In genomic region chr8:41717002-41717401, GRCm38 (mm10) we compare ENCODE assay signal across 17 mouse cellular contexts.
"Had no signal": no experiment of that assay in that cellular context is flagged by ENCODE, and none has a peak within 500 bp of the region (broad histone marks: within the 10 kb centered on the region; RNA-seq: fewer than 3 reads in every experiment).

No protein-coding gene starts in this region.

- H3K27me3 ChIP-seq: lung, embryonic 15.5 days; megakaryocyte, embryonic 14.5 days; midbrain, embryonic 12.5 days; midbrain, embryonic 15.5 days; neural tube, embryonic 12.5 days; stomach, embryonic 15.5 days had no signal

- H3K9me3 ChIP-seq: lung, embryonic 15.5 days; midbrain, embryonic 12.5 days; midbrain, embryonic 15.5 days; neural tube, embryonic 12.5 days; stomach, embryonic 15.5 days had no signal

- H3K9ac ChIP-seq: liver, postnatal 0 days; lung, embryonic 15.5 days; midbrain, embryonic 12.5 days; midbrain, embryonic 15.5 days; neural tube, embryonic 12.5 days; stomach, embryonic 15.5 days had no signal

- H3K4me3 ChIP-seq: lung, embryonic 15.5 days; megakaryocyte, embryonic 14.5 days; midbrain, embryonic 12.5 days; midbrain, embryonic 15.5 days; neural tube, embryonic 12.5 days; stomach, embryonic 15.5 days had no signal

- H3K4me2 ChIP-seq: lung, embryonic 15.5 days; midbrain, embryonic 12.5 days; midbrain, embryonic 15.5 days; neural tube, embryonic 12.5 days; stomach, embryonic 15.5 days had no signal

- H3K27ac ChIP-seq: lung, embryonic 15.5 days; macrophage; midbrain, embryonic 12.5 days; midbrain, embryonic 15.5 days; neural tube, embryonic 12.5 days; stomach, embryonic 15.5 days; stomach, postnatal 0 days had no signal

- H3K4me1 ChIP-seq: lung, embryonic 15.5 days; megakaryocyte, embryonic 14.5 days; midbrain, embryonic 15.5 days; neural tube, embryonic 12.5 days; stomach, embryonic 15.5 days had no signal

- DNase-seq: liver, postnatal 0 days; lung, adult 2 months; lung, postnatal 14 days; lung, postnatal 36 days; right cerebral cortex, postnatal 14 days; thymus, adult 2 months; thymus, postnatal 25 days; thymus, postnatal 4 days had no signal

- ATAC-seq: liver, postnatal 0 days; lung, postnatal 0 days; midbrain, embryonic 15.5 days had no signal

- H3K36me3 ChIP-seq: lung, embryonic 15.5 days; midbrain, embryonic 12.5 days; midbrain, embryonic 15.5 days; neural tube, embryonic 12.5 days; stomach, embryonic 15.5 days had no signal
